Mouse (Mus musculus) forelimb bud, embryonic 11.5 days (tissue): ENCODE data around the gene Olfr522.

ENCODE experiments used
- DNase-seq: peaks from one replicate; pipeline ENCODE4 v3.0.0-alpha.2; 2012; ENCODE audit warnings: low read depth, low spot score

Olfr522 gene

DNA sequence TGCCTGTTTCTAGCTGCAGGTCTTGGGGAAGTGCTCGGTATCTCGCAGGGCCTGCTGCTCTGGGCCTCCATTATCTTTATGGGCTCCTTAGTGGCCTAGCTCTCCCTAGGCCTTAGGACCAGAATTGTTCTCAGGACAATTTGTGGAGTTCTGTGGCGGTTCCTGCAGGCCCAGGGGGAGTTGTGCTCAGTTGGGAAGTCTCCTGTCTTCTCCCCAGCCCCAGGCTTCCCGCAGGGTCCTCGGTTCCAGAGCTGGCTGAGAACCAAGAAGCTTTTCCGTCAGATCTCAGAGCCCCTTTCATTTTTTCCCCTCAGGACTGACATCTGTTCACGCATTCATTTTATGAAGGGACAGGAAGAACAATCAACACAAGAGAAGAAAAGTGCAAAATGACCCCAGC lies at the start of gene Olfr522:
Gene Olfr522, minus strand, starts transcription at position 101 of the 400 bp plus-strand sequence.
- no peak for DNase-seq

DNA sequence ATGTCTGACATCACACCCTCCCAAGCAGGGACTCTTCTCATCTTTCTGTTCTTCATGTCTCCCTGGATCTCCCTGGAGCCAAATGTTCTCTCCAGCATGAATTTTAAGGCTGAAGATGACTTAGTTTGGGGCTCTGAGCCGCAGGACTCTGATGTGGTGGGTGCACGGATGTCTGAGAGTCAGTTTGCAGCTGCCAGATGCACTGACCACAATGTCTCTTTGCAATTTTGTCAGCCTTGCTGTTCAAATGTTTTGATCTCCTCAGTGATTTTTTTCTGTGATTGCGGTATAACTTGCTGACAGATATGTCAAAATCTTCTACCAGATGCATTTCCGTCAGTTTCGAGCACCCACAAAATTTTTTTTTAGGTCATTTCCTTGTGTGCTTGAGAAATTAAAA lies 49.3 kb upstream of the Olfr522 start:
- no peak for DNase-seq

DNA sequence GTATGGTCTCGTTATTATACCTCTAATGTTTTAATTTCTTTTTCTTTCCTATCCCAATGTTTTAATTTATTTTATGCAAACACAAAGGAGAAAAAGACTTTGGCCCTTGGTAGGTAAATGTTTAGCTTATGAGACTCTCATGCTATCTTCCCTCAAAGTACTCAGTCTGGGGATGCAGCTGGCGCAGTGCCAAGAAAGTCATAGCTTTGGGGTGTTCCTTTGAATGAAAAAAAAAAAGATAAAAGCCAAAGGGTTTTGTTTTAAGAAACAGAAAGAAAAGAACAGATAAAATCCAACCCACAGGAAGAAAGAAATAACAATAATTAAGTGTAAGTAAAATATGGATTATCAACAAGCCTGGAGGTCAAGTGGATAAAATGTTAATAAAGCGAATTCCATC lies 44.1 kb upstream of the Olfr522 start:
- DNase-seq, result no peak

DNA sequence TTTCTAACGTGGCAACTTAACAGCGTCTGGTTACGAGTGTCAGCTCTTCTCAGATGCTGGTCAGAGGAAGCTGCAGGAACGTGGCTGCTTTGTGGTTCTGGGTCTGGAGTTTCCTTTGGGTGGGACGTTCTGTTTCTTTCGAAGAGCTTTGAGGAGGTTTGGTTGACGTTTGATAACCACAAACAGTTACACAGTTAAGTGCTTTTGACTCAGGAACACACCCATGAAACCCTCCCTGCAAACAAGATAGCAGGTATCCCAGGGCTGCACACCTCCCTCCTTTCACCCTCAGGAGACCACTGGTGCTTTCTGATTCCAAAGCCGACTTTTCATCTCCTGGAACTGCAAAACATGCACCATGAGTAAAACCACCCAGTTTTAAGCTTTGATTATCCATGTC lies 43.6 kb upstream of the Olfr522 start:
- DNase-seq, result no peak

DNA sequence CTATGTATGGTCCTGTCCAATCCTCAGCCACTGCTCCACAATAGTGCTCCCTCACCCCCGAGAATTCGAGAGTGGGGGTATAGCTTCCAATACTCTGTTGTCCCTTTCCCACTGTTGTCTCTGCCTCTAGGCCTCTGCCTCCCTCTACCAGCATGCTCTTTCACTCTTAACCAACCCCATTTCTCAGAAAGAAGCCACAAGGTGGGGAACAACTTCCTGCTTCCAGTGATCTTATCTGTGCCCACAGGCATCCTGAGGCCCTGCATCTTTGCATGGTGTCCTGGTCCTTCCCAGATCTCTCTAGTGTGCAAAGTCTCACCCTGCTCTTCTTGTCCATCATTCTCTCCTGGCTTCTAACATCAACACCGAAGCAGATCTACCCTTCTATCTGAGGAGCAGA lies 42.3 kb upstream of the Olfr522 start:
- no peak for DNase-seq

DNA sequence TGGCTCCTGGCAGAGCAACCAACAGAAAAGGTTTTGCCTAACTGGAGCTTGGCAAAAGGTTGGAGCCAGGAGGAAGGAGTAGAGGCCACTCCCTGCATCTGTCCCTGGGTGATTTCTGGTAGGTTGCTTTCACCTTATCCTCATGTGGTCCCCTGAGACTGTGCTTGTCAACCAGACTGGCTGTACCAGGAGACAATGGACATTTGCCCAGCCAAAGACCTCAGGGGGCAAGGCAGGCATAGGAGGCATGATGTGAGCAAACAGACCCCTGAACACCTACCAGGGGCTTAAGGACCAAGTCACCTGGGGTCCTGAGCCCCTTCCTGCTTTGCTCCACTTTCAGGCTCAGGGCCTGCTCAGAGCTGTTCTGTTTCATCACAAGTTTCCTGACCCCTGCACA lies 41.3 kb upstream of the Olfr522 start, which contains the start of gene Olfr524:
Gene Olfr524, minus strand, starts transcription at position 101 of the 400 bp plus-strand sequence.
- DNase-seq, result no peak

DNA sequence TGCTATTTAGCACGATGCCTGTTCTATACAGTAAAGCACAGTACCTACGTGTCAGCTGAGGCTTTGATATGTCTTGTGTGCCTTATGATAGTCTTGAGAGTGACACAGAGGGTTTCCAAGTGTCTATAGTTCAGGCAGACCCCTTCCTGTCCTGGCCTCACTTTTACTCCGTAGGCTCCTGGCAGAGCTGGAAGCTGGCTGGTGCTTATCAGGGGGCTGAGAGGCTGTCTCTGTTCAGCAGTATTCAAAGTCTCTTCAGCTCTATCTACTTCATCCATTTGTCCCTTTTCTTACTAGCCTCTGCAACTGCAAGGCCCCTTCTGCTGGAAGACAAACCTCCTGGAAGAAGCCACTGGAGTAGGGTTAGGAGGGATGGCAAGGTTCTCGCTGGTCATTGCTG lies 36.5 kb upstream of the Olfr522 start:
- no peak for DNase-seq

DNA sequence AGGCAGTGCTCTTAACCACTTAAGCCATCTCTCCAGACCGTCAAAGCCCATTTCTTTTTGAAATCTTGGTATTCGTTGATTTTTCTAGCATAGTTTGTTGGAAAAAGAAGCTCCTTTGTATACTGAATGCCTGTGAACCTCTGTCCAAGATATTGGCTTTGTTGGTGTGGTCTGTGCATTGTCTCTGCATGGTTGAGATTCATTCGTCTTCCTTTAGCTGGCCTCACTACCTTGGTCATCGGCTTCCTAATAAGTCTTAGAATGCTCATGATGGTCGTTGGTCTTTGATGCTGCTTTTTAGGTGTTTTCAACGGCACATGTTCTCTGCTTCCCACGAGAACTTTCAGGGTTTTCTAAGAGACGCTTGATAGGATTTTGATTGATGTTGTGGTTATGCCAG lies 31.4 kb upstream of the Olfr522 start:
- DNase-seq, result no peak

DNA sequence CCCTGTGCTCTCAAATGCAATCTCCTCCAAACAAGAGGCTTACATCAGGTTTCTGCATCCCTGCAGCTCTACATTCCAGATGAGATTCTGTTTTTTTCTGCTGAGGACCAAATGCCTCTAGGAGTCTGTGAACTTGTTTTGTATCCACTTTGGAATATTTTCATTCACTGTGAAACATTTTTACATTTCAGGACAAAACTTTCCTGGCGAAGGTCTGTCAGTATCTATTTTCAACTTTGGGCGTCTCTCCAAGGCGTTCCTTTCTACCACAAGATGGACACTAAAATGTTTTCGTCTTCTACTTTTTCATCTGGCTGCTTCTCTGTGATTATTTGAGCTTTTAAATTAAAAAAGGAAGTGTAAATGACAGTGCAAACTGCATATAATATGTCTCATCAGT lies 29.5 kb upstream of the Olfr522 start:
- no peak for DNase-seq

DNA sequence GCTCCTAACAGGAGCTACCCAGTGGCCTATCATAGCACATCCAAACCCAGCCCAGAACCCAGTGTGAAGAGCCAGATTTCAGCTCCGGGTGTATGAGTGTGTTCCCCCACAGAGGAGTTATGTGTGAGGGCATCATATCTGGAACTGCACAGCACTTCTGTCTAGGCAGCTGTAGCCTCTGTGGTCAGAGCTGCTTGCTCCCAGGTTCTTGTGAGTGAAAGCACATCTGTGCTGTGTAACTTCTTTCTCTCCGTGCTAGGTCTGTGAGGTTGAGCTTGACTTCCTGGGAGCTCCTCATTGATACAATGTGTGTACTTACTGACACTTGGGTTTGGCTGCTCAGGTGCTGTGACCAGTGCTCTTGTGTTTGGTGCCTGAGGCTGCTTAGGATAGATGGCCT lies 28.3 kb upstream of the Olfr522 start:
- no peak for DNase-seq

DNA sequence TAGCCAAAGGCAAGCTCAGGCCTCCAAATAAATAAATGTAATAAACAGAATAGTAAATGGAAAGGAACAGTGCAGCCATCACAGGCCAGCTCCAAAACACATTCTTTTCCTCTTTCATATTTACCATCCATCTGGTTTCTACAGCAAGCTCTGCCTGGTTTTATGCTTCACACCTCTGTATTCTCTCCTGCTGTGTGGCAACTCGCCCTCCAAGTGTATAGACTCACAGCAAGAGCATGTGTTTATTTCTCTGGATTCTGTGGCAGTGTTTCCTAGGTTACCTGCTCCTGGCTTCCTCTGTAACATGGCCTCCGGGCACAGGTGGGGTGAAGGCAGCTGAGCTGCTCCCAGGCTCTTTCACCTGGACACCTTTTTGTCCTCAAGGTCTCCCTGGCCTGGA lies 27.9 kb upstream of the Olfr522 start:
- DNase-seq, result no peak

DNA sequence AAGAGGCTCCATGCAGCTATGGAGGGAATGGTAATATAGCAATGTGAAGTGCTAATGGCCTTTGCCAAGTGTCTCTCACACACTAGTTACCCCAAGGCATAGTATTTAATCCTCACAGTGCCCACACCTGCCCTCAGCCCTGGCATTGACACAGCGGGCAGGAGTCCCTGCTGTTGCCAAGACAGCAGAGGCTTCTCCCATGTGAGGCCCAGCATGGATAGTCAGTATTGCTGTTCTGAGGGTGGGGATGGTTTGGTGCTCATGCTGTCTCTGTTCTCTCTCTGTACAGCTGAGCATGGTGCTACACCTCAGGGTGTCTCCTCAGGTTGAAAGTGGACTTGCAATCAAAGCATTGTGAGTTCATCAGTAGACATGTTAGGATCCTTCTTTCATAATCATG lies 25.9 kb upstream of the Olfr522 start:
- DNase-seq, result no peak

DNA sequence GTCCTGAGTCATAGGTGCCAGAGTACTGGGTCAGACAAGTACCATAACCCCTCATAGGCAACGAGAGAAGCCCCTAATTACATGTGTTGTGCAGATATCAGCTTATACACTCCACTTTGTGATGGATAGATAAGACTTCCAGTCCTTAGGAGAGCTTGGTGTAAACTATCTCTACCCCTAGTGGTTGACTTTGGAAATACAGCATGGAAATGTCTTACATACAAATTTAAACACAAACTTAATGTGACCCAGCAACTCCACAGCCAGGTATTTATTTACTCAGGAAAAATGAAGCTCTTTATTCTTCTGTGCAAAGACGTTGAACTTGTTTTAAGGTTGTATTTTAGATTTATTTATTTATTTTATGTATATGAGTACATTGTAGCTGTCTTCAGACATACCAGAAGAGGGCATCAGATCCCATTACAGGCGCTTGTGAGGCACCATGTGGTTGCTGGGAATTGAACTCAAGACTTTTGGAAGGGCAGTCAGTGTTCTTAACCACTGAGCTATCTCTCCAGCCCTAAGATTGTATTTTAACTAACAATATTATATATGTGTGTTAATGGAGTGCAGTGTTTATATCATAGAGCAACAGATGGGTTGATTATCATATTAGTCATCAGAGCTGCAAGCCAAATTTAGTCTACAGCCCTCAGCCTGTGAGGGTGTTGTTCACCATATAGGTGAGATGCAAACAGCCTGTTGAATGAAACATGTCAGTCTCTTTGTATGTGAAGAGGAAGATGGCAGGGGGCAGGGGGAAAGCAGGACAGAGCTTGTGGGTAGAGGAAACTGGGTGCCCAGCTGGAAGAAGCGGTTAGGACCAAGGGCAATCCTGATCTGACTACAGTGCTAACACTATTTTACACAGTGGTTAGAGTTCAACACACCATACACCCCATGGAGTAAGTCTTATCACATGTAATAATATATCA lies 24.1 kb upstream of the Olfr522 start:
- DNase-seq, result peak; percentile 29

DNA sequence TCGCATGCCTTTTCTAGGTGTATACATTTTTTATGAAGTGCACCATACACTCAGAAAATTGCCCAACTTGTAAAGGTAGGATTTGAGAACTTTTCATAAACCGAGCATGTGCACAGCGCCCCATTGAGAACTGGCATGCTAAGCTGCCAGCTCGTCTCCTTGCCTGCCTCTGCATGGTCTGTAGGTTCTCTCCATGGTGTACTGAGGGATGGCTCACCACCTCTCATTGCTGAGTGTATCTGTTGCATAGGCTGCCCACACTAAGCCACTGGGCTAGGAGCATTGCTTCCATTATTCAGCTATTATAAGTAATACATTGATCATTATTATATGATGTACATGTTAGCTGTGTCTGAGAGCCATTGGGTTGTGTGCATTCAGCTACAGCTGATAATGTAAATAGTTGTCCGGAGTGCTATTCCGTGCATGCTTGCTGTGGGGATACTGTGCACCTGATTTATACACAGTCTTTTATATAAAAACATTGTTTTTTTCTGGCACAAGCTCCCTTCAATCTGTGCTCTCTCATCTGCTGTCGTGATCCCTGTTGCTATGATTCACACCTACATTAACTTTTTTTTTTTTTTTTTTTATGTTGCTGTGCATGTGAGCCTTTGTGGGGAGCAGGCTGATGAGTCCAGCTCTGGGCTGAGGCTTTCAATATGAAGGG lies 23.3 kb upstream of the Olfr522 start:
- no peak for DNase-seq

DNA sequence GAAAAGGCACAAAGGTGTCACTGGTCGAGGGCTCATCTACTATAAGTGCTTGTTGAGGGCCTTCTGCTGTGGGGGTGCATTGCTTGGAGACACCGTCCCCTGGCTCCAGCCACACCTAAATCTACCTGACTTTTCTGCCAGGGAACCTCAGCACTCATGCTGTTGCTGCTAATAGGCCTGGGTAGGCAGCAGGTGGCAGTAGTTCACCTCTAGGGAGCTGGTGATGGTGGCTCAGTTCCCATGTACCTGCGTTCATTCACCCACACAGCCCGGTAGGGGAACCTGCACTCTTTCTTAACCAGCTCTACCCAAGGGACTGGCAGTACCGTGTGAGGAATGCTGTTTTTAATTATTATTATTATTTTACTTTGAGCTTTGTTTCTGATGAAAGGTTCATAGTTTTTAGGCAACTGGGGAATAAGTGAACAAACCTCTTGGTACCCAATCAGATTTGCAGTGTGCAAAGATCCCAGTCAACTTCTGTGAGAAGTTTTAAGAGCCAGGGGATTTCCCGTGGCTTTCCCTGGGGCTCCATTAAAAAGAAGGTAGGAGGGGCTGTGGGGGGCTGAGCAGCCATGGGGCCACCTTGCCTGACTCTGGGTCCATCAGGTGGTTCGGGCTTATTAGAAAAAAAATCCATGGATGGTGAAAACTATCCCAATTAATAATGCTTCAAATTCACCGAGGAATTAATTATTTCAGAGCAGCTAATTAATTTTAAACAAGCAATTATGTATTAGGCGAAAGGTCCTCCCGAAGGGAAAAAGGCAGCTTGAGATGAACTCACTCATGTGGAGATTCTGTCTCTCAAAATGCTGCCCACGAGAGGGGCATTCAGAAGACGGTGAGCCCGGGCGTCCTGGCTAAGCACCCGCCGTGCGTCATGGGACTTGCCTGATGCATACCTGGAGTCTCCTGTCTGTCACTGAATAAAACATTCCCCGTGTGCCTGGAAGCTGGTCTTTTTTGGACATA lies 22.4 kb upstream of the Olfr522 start:
- DNase-seq, result peak; percentile 13

DNA sequence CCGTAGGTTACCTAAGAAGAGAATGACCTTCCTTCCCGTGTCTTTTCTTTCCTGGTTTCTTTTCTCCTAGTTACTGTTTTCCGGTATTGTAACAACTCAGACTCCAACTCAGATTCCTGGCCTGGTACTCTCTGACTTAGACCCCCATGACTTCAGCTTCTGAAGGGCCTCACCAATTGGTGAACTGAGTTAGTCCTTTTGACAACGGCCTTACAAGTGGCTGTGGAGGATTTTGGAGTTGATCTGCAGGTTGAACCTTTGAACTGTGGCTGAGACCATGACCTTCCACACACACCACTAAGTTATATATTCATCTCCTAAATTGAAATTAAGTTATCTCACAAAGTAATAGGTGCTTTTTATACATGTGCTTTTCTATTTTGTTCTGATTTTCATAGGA lies 19.6 kb upstream of the Olfr522 start:
- DNase-seq, result no peak

DNA sequence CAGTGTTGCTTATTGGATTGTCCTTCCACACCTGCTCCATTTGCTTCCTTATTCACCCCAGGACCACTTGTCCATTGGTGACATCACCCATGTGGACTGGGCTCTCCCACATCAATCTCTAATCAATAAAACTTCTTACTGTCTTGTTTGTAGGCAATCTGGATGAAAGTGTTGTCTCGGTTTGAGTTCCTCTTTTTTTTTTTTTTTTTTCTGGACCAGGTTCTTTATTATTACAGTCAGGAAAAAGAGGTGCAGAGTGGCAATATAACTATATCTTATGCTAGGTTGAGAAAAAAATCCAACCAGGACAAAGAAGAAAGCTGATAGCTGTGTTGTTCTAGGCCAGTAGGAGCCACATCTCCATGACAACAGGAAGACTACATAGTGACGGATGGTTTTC lies 16.1 kb upstream of the Olfr522 start:
- DNase-seq, result no peak

DNA sequence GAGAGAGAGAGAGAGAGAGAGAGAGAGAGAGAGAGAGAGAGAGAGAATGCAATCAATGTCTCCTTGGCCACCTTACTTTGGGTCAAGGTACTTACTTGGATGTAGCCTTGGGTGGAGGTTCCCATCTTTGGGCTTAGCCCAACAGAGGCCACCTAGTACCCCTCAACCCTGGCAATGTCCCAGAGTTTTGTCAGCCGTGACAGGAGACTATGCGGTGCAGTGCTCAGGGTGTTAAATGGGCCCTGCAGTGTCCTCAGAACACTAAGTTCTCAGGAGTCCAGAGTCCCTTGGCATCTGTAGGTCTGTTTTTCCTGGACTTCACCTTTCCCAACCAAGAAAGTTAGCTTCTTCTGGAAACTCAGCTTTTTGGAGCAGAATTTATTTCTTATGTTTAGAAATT lies 14.6 kb upstream of the Olfr522 start:
- no peak for DNase-seq

DNA sequence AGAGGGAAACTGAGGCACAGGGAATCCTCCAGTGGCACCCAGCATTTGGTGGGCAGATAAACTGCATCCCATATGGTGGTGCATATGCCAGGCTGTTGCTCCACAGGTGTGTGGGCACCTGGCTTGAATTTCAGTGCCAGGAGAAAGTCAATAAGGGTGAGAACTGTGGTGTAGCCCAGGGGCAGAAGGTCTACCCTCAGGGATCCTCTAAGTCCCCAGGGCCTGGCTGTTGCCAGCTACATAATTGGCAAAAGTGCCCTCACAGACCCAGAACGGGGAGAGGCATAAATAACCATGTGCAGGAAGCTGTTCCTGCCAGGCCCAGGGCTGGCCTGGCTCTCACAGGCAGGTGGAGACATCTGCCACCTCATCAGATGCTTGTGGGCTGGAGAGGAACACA lies 8.4 kb upstream of the Olfr522 start, which contains the start of gene Olfr523:
Gene Olfr523, plus strand, starts transcription at position 282 of the 400 bp plus-strand sequence.
- DNase-seq, result no peak

DNA sequence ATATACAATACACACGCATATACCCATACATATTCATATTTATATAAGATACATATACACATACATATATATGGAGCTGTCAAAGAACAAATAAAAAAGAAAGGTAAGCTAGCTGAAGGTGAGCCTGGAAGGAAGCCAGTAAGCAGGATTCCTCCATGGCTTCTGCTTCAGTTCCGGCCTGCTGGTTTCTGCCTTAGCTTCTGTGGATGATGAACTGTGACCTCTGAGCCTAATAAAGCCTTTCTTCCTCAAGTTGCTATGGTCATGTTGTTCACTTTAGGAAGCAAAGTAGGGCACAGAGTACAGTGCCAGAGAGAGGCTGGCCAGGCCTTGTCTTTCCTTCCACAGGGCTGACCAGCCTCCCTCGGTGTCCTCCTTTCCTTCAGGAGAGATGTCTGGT lies 6.3 kb upstream of the Olfr522 start:
- no peak for DNase-seq

DNA sequence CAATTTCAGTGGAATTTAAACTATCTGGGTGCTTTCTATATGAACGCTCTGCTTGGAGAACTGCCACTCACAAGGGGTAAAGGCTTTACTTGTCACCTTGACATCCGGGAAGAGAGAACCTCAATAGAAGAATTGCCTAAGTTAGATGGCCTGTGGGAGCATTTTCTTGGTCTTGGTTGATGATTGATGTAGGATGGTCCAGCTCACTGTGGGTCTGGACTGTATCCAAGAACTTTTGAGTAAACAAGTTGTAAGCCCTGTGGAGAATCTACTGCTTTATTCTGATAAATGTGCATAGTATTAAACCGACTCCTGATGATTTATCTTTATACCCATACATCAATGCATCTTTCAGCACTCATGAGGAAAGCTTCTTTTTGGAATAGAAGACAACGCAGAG lies 4.8 kb upstream of the Olfr522 start:
- DNase-seq, result no peak

DNA sequence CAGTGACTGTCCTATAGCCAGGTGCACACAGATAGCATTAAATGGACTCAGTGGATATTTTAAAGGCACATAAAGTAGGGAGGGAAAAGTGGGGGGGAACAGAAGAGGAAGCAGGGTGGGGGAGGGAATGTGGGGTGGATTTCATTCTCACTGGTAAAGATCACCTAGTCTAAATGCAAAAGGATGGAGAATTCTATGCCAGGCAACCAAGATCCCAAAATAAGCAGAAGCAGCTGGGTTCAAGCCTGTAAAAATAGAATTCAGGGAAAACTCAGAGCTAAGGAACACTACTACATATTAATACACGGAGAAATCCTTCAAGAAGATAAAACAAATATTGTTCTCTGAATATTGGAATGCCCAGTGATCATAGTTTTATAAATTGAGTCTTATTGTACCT lies 3.4 kb upstream of the Olfr522 start:
- no peak for DNase-seq
